Mouse (Mus musculus) kidney, postnatal 4 days (tissue): Measurements from ENCODE around the gene Hps1.

Source experiments
- DNase-seq, 2 experiments: peaks; one replicate each; pipeline ENCODE4 v3.0.0; 2021; ENCODE audit warnings: mixed read lengths in 2 of 2

Hps1 gene

DNA sequence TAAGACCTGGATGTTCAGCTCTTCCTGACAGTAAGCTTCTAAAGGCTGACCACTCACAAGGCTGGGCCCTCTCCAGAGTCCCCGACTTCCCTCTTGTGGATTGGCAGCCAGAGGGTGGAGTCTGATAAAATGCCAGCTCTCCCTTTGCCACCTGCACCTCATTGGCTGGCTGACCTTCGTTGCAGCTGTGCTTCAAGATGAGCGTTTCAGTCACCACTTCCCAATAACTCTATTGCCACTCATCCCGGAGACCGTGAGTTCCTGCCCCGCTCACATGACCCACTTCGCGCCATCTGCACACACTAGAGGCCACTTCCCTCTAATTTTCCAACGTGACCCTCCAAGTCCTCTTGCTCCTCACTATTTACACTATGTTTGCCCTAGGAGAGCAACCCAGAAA, 66.0 kb downstream of the Hps1 start:
- DNase-seq = no peak
